Mouse (Mus musculus) intestine, postnatal 0 days (tissue): ENCODE data around the gene Castor2. TPM values are rescaled to one million over a fixed set of nuclear protein-coding genes. Genes with fewer than 3 reads are reported as not detected.

Experiments
- ATAC-seq: fragments of 200-750 bp; cut with Nextera tagmentation; 2 replicates; pipeline ENCODE4 v1.8.0; 2017; ENCODE audit warnings: mild to moderate bottlenecking, moderate TSS enrichment, moderate library complexity
- H3K27ac ChIP-seq: fragments of 300-500 bp; sonication (generic); 2 replicates; pipeline ENCODE4 v1.5.1; 2014; ENCODE audit warnings: mild to moderate bottlenecking, low read depth, low read length, moderate library complexity
- H3K27me3 ChIP-seq: fragments of 300-500 bp; sonication (generic); replicated peaks from 2 replicates; pipeline ENCODE4 v1.6.1; 2014; ENCODE audit warnings: low read length, mixed read lengths; ENCODE audit not compliant: control insufficient read depth, insufficient read depth
- H3K36me3 ChIP-seq: fragments of 300-500 bp; sonication (generic); 2 replicates; pipeline ENCODE4 v1.6.1; 2014; ENCODE audit warnings: mild to moderate bottlenecking, moderate library complexity; ENCODE audit not compliant: control insufficient read depth, insufficient read depth
- H3K4me1 ChIP-seq: fragments of 300-500 bp; sonication (generic); replicated peaks from 2 replicates; pipeline ENCODE4 v1.6.1; 2014; ENCODE audit warnings: antibody characterized with exemption, low read length, mixed read lengths; ENCODE audit not compliant: control insufficient read depth, insufficient read depth
- H3K4me2 ChIP-seq: fragments of 300-500 bp; sonication (generic); replicated peaks from 2 replicates; pipeline ENCODE4 v1.6.1; 2014; ENCODE audit warnings: low read depth, mild to moderate bottlenecking, moderate library complexity
- H3K4me3 ChIP-seq: fragments of 300-500 bp; sonication (generic); 2 replicates; pipeline ENCODE4 v1.5.1; 2014; ENCODE audit warnings: low read depth, low read length
- H3K9ac ChIP-seq: fragments of 300-500 bp; sonication (generic); 2 replicates; pipeline ENCODE4 v1.6.1; 2014; ENCODE audit warnings: mild to moderate bottlenecking, low read depth, low read length
- H3K9me3 ChIP-seq: fragments of 300-500 bp; sonication (generic); 2 replicates; pipeline ENCODE4 v1.6.1; 2016; ENCODE audit warnings: mixed run types; ENCODE audit not compliant: control insufficient read depth
- CTCF ChIP-seq: sonication (generic); IDR thresholded peaks from 2 replicates; pipeline ENCODE4 v1.5.1; 2016; ENCODE audit warnings: low read depth, mild to moderate bottlenecking, control low read depth, antibody characterized with exemption, moderate library complexity
- WGBS: fragments of 180-500 bp; shearing (Covaris S2); extraction: QIAGEN DNeasy Blood & Tissue Kit; methylation state at CpG from one replicate; pipeline ENCODE4 v1.1.7; 2014; 5-methylcytosine and 5-hydroxymethylcytosine counted together
- polyA plus RNA-seq: library from polyadenylated mRNA; unstranded; fragments of >200 nt; fragmentation: Nextera tagmentation; extraction: Ambion mirVana; gene quantifications from 2 replicates; pipeline ENCODE4 v1.2.1, GENCODE M21; 2015

Castor2 gene
- polyA plus RNA-seq, 1 experiment from 2014 or later, result 24.1 TPM

DNA sequence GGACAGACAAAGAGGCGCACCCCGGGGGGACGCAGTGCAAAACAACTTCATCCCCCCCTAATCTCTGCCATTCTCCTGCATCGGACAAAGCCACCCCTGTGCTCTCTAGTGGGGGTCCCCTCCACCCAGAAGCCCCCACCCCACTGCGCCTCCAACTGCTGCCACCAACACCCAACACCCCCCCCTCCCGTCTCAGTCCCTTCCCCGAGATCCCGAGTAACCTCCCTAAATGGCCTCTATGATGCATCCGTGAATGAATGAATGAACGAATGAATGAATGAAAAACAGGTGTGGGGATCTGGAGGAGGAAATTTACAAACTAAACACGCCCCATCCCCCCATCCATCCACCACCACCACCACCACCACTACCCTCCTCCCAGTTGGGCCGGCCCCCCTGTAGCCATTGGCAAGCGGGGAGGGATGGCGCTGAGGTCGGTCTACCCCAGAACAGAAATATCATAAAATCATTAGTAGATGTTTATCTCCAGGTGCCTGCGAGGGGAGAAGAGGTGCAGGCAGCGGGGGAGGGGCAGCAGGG, 791 bp downstream of the Castor2 start:
- 4% methylated on average over 15 of the region's 17 CpGs for WGBS
- no peaks in the 10 kb centered on the region for H3K36me3 ChIP-seq
- no peak for TF ChIP-seq CTCF
- no peak for ATAC-seq
- H3K9ac ChIP-seq, result peak overlapping the region; percentile 83
- H3K27ac ChIP-seq, result peak overlapping the region; percentile 90; the same call in 1 of the 2 replicates
- peak overlapping the region; percentile 95 for H3K4me2 ChIP-seq
- H3K9me3 ChIP-seq, result no peaks in the 10 kb centered on the region
- peak overlapping the region; percentile 74 for H3K4me3 ChIP-seq
- H3K4me1 ChIP-seq, result peaks cover 4% of the 10 kb centered on the region; the same call in 1 of the 2 replicates
- H3K27me3 ChIP-seq, result no peaks in the 10 kb centered on the region

DNA sequence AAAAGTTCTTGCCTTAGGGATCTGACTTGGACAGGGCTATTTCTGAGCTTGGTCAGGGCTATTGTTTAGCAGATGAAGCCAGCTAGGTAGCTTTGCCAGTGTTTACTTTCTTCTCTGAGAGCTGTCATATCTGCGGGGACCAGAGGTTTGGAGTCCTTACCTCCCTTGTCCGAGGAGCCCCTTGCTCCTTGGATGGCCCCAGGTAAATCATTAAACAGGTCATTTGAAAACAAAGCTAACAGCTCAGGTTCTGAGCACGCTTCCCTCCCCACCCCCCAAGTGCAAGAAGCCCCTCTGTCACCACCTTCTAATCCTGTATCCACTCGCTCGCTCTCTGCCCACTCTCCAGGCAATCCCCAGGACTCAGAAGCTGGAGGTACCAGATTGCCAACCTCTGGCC, 1.8 kb downstream of the Castor2 start:
- WGBS, result 36% methylated on average over 5 of the region's 5 CpGs
- Histone ChIP-seq H3K9ac (peak overlapping the region; percentile 40; the same call in 1 of the 2 replicates), H3K27me3 (no peaks in the 10 kb centered on the region), H3K9me3 (no peaks in the 10 kb centered on the region), H3K36me3 (0 out of 2 replicates have a peak, but pooled peaks cover 3% of the 10 kb centered on the region), H3K4me3 (peak overlapping the region; percentile 74), H3K4me1 (peaks cover 4% of the 10 kb centered on the region; the same call in 1 of the 2 replicates), H3K27ac (peak overlapping the region; percentile 90), H3K4me2 (peak overlapping the region; percentile 95)
- ATAC-seq, result no peak
- TF ChIP-seq CTCF, result no peak

DNA sequence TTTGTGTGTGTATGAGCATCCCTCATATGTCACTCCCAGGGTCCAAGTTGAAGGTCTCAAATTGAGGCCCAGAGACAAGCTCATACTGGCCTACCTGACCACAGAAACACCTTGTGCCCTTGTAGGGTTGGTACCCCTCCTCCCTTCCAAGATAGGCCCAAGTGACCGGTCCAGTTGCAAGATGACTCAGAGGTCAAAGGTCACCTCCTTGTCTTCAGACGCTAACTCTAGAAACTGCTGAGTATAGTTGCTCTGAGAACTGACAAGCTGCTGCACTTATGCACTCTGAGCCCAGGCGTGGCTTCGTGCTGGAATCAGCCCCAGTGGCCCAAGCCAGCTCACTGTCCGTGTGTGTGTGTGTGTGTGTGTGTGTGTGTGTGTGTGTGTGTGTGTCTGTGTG, 2.4 kb downstream of the Castor2 start:
- peak; percentile 87 for ATAC-seq
- Histone ChIP-seq H3K4me1 (peaks cover 4% of the 10 kb centered on the region; the same call in 1 of the 2 replicates), H3K27me3 (no peaks in the 10 kb centered on the region), H3K9ac (peak overlapping the region; percentile 40; the same call in 1 of the 2 replicates), H3K4me2 (peak overlapping the region; percentile 95), H3K27ac (peak overlapping the region; percentile 90), H3K9me3 (no peaks in the 10 kb centered on the region), H3K36me3 (0 out of 2 replicates have a peak, but pooled peaks cover 3% of the 10 kb centered on the region), H3K4me3 (no peak overlapping the region)
- no peak for TF ChIP-seq CTCF
- WGBS, result 9% methylated on average over 5 of the region's 5 CpGs

DNA sequence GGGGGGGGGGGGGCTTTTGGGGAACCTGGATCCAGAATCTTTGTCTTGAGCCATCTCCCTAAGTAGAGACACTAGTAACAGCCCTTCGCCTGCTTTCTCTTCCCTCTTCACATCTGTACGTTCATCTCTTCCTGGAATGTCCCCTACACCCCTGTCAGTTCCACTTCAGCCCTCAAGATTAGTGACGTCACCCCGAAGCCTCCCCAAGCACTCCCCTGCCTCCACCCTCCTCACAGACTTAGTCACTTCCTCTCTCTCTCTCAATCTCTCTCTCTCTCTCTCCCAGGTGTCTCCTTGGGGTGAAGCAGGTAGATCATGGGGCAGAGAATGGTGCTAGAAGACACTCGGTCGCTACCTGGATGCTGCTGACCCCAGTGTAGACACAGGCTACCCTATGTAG, 3.2 kb downstream of the Castor2 start:
- peaks cover 4% of the 10 kb centered on the region; the same call in 1 of the 2 replicates for H3K4me1 ChIP-seq
- H3K27me3 ChIP-seq, result no peaks in the 10 kb centered on the region
- ATAC-seq, result no peak
- peak overlapping the region; percentile 95; the same call in 1 of the 2 replicates for H3K4me2 ChIP-seq
- H3K4me3 ChIP-seq, result no peak overlapping the region
- 0 out of 2 replicates have a peak overlapping the region, but pooled peaks have one; percentile 3 for H3K9ac ChIP-seq
- H3K9me3 ChIP-seq, result no peaks in the 10 kb centered on the region
- WGBS, result 51% methylated on average over 6 of the region's 6 CpGs
- peak overlapping the region; percentile 62 for H3K27ac ChIP-seq
- TF ChIP-seq CTCF, result no peak
- 0 out of 2 replicates have a peak, but pooled peaks cover 3% of the 10 kb centered on the region for H3K36me3 ChIP-seq

DNA sequence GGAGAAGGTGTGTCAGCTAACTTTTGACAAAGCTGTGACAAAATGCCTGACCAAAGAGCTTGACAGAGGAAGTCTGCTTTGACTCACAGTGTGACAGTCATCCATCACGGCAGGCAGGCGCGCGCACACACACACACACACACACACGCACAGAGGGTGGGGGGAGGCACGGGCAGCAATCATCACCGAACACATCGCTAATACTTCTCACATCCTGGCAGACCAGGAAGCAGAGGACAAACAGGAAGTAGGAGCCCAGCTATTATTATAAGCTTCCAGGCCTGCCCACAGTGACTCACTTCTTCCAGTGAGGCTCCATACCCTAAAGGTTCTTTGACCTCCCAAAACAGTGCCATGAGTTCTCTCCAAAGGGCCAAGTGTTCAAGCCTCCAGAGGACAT, 6.3 kb downstream of the Castor2 start:
- no peaks in the 10 kb centered on the region for H3K27me3 ChIP-seq
- WGBS, result 75% methylated on average over 8 of the region's 8 CpGs
- H3K4me3 ChIP-seq, result no peak overlapping the region
- H3K9ac ChIP-seq, result no peak overlapping the region
- H3K4me1 ChIP-seq, result no peaks in the 10 kb centered on the region; the same call in 1 of the 2 replicates
- no peak for TF ChIP-seq CTCF
- no peaks in the 10 kb centered on the region for H3K9me3 ChIP-seq
- no peak overlapping the region for H3K4me2 ChIP-seq
- H3K36me3 ChIP-seq, result peaks cover 5% of the 10 kb centered on the region; the same call in 1 of the 2 replicates
- peak overlapping the region; percentile 30; the same call in 1 of the 2 replicates for H3K27ac ChIP-seq
- ATAC-seq, result no peak

DNA sequence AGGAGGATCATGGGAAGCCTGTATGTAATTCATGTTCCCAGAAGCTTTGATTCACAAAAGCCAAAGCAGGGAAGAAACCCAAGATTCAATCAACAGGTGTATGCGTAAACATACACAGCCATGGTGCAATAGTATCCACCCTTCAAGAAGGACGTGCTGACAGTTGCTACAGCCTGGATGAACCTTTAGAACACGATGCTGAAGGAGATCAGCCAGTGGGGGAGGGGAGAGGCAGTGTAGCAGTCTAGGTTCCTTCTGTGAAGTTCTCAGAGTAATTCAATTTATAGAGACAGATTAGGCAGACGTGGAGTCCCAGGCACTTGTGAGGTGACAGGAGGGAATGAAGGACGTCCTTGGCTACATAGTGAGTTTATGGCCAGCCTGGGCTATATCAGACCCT, 15.5 kb downstream of the Castor2 start:
- no peak overlapping the region for H3K27ac ChIP-seq
- 59% methylated on average over 5 of the region's 5 CpGs for WGBS
- no peaks in the 10 kb centered on the region for H3K27me3 ChIP-seq
- no peak for TF ChIP-seq CTCF
- no peak overlapping the region for H3K9ac ChIP-seq
- H3K36me3 ChIP-seq, result peaks cover 6% of the 10 kb centered on the region
- H3K4me2 ChIP-seq, result no peak overlapping the region
- H3K9me3 ChIP-seq, result no peaks in the 10 kb centered on the region
- no peak overlapping the region for H3K4me3 ChIP-seq
- no peak for ATAC-seq
- H3K4me1 ChIP-seq, result peaks cover 7% of the 10 kb centered on the region; the same call in 1 of the 2 replicates
